Mouse (Mus musculus) heart, adult 8-10 months (tissue): ENCODE results near the gene Scai. TPM values are rescaled to one million over a fixed set of nuclear protein-coding genes. Genes with fewer than 3 reads are reported as not detected.
"Not testable (repeated sequence)": the region's sequence is repeated elsewhere in the genome, so short reads cannot be mapped to it uniquely, and the experiment has no call there.

ENCODE experiments used
- DNase-seq: peaks from one replicate; pipeline ENCODE4 v3.0.0; 2022; ENCODE audit warnings: low spot score
- total RNA-seq, 4 experiments: library from RNA; stranded (reverse); gene quantifications; 2 replicates each; pipeline ENCODE4 v1.2.4; 2022

The Scai gene
- total RNA-seq, 4 experiments from 2014 or later = 4.2 to 5.2 (median 4.3) TPM

DNA sequence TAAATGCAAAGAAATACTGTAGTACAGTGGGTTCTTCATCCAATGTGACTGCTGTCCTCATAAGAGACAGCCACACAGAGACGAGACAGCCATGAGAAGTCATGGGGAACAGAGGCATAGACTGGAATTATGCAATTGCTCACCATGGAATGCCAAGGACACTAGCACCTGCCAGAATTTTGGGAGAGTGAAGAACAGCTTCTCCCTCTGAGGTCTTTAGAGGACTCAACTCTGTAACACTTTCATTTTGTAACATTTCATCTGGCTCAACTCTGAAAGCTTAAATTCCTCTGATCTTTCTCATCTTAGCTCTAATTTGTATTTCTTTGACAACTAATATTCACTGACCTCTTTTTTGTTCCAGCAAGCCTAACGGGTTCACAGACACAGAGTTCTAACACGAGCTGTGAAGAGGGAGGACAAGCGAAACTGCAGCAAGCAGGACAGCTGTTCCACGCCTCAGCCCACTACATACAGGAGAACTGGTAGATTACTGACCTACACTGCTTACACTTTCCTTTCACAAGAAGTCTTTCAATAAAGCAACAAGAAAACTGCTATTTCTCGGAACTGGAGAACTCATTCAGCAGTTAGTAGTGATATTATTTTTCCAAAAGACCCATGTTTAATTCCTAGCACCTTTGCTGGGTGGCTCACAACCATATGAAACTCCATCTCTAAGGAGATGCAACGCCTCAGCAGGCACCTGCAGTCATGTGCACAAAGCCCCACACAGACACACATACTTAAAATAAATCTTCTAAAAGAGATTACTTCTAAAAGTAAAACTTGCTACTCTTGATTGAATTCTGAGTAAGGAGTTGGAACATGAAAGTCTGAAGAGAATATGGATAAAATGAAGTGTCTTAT is 49.7 kb downstream of the Scai start:
- DNase-seq = peak; percentile 46

DNA sequence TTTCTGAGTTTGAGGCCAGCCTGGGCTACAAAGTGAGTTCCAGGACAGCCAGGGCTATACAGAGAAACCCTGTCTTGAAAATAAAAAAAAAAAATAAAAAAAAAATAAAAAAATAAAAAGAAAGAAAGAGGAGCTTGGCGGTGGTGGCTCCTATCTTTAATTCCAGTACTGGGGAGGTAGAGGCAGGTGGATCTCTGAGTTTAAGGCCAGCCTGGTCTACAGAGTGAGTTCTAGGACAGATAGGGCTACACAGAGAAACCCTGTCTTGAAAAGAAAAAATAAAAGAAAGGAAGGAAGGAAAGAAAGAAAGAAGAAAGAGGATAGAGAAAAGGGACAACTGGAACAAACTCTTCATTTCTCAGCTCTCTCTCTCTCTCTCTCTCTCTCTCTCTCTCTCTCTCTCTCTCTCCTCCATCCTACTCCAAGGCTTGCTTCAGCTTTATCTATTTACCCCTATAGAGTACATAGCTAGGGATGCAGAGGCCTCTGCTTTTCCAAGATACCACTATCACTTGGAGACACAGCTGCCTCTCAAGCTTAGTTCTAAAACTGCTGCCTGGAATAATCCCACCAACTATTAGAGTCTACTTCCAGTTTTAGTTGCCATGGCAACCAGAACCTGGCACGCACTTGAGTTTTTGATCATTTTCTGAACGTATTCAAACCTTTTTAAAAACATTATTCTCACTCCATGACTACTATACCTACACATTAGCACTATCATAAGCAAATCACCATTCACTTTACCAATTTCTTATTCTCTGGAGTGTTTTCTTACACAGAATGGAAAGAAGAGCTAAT is 60.8 kb downstream of the Scai start:
- DNase-seq = no peak

DNA sequence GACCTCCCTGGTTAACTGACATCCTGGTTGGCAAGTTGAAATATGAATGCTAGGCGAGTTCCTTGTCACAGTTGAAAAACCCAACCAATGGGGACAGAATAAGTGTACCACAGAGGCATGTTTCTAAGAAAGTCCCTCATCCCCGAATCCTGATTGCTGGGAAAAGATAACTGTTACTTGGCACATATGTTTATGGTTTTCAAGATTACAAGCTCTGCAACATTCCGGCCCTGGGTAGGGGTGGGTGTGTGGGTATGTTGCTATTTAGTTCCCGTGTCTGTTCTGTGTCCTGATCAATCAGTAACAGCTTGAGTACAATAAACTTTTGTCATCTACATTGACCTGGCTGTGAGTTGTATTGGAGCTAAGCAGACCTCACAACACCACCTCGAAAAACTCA is 66.4 kb downstream of the Scai start:
- DNase-seq = no peak

- DNase-seq = no peak
Observed at GRCm38 (mm10) chr2:39121137-39121536, 69.4 kb downstream of the Scai start.

GRCm38 (mm10) chr2:39116583-39116982 is 74.0 kb downstream of the Scai start:
- no peak for DNase-seq

GRCm38 (mm10) chr2:39114093-39114492 is 76.4 kb downstream of the Scai start:
- no peak for DNase-seq

GRCm38 (mm10) chr2:39110514-39110913 is 80.0 kb downstream of the Scai start:
- no peak for DNase-seq

GRCm38 (mm10) chr2:39109712-39110111 is 80.8 kb downstream of the Scai start:
- DNase-seq = not testable (repeated sequence)

DNA sequence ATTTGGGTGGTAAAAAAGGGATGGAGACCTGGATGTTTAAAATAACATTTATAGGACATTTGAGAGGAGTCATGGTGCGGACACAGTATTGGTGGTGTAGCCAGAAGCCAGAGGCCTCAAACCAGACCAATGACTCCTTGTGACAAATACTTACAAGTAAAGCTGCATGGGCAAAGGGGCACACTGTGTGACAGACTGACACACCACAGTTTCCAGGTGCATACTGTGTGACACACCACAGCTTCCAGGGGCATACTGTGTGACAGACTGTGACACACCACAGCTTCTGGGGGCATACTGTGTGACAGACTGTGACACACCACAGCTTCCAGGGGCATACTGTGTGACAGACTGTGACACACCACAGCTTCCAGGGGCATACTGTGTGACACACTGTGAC is 90.6 kb downstream of the Scai start:
- not testable (repeated sequence) for DNase-seq

DNA sequence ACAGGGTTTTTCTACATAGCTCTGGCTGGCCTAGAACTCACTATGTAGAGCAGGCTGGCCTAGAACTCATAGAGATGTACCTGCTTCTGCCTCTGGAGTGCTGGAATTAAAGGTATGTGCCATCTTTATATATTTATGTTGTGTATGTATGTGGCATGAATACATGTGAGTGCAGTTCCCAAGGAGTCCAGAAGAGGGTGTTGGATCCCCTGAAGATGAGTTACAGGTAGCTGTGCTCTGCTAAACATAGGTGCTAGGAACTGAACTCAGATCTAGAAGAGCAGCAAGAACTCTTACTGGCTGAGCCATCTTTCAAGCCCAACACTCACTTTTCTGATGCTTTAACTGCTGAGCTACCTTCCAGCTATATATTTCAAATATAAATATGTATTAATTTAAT is 92.5 kb downstream of the Scai start:
- DNase-seq = no peak

GRCm38 (mm10) chr2:39091966-39092365 is 98.6 kb downstream of the Scai start:
- no peak for DNase-seq

GRCm38 (mm10) chr2:39082706-39083105 is 107.8 kb downstream of the Scai start:
- no peak for DNase-seq

DNA sequence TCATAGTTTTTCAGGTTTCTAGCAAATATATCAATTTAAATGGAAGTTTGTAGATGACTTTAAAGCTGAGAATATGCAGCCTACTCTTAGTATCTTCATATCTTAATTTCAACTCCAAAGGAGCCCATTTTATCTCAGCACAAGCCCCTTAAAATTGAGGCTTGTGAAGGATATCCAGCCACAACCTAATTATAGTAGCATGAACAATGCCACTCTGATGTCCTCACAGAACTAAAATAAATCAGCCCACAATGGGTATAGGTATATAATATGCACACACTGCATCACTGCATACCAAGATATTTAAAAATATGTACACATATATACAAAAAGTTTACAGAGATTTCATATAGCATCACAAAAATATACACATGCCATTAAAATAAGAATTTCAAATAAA is 119.9 kb downstream of the Scai start:
- DNase-seq = peak; percentile 3

- no peak for DNase-seq
Observed at GRCm38 (mm10) chr2:39069096-39069495, 121.4 kb downstream of the Scai start.

- DNase-seq = peak; percentile 85
Observed at GRCm38 (mm10) chr2:39065400-39065987, 125.0 kb downstream of the Scai start, which contains the start of gene Golga1. Gene Golga1 (minus strand): TSS chr2:39065541.

- DNase-seq = no peak
Observed at GRCm38 (mm10) chr2:39064687-39065399, 125.7 kb downstream of the Scai start.

DNA sequence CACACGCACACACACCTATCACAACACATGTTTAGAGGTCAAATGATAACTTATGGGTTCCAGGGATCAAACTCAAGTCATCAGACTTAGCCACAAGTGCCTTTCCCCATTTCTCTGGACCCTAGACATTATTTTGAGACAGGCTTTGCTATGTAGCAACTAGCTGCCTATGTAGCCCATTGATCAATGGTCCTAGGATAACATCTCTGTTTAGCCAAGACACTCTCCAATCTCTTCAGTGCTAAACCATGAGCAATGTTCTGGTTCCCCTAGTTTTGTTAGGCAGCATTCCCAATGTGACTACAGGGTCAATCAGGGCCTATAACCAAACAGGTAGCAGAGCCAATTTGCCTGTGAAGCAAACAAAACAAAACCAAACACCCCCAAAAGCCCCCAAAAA is 142.0 kb downstream of the Scai start:
- DNase-seq = no peak

GRCm38 (mm10) chr2:39040215-39040614 is 150.3 kb downstream of the Scai start:
- no peak for DNase-seq

DNA sequence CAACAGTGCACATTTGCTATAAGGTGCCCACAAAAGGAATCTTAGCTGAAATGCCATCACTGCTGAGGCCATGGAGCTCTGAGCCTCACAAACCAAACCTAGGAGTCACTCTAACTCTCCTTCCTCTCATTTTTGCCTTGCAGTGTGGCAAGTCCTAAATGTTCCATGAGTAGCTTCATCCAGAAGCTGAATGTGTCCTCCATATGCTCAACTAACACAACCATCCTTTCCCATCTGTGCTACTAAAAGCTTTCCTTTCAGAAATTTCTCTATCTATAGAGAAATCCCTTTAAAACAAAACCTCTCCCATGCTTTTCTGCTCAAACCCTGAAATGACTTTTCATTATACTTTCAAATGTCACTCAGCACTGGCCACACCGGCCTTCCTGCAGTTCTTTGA is 158.9 kb downstream of the Scai start:
- no peak for DNase-seq

GRCm38 (mm10) chr2:39020004-39020403 is 170.5 kb downstream of the Scai start:
- DNase-seq = no peak

DNA sequence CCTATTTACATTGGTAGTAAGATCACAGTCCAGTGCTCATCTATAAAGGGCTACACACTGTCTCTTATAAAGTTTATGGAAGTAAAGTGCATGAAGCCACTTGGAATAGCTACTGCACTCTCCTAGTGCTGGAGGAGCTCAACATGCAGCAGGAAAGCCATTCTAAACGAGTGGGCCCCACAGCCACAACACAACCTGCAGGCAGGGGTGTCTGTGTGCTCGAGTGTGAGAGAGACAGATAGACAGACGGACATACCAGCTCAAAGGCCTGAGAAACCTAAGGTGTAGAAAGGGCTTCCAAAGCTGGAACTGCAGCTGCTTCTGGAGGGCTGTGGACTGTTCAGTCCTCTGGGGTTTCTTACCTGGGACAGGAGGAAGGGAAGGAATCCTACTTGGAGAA is 174.0 kb downstream of the Scai start:
- DNase-seq = no peak
